Mouse (Mus musculus) embryonic stem cell, embryonic (primary cell): ENCODE measurements around the gene Rpl11.

ENCODE experiments used
- CTCF ChIA-PET, 4 experiments: fragments of 300-600 bp in 2 of 4; fragments of 350-600 bp in 2 of 4; sonication (Branson Sonifier 250); formaldehyde crosslinking; loops; one replicate each; lab custom pipeline; 2022; ENCODE audit warnings: inconsistent platforms in 2 of 4; lab: Charles Lee
- POLR2A ChIA-PET, 4 experiments: fragments of 300-600 bp in 2 of 4; fragments of 350-600 bp in 2 of 4; sonication (Branson Sonifier 250); formaldehyde crosslinking; loops; one replicate each; lab custom pipeline; 2022; ENCODE audit warnings: antibody characterized with exemption in 4 of 4, inconsistent platforms in 1 of 4; lab: Charles Lee

Gene Rpl11

GRCm38 (mm10) chr4:136053247-136053596, at the start of gene Rpl11:
Gene Rpl11 (minus strand): TSS chr4:136053428.
- POLR2A ChIA-PET: interaction anchor here (0.5 to 12.1 kb wide), 149 partner anchors 9 to 1130 kb away, joined by 3 to 402 read pairs (median 4); partner anchors contain the start of genes Pithd1 (in 4 of the 4), E2f2 (in 3 of the 4), Gale (in 3 of the 4) and Eloa (in 2 of the 4)
- CTCF ChIA-PET: interaction anchor here (0.6 to 2.2 kb wide), 29 partner anchors 8 to 535 kb away, joined by 3 to 19 read pairs (median 4); partner anchors contain the start of genes Eloa (in 1 of the 4) and Pithd1 (in 1 of the 4)

- POLR2A ChIA-PET: interaction anchor here in 1 of 4 experiments (1.3 to 1.4 kb wide), 2 partner anchors 12 to 66 kb away, joined by 3 to 5 read pairs; no protein-coding TSS in a partner anchor
These were observed 48.5 kb upstream of the Rpl11 start for GRCm38 (mm10) chr4:136101753-136102152.

DNA sequence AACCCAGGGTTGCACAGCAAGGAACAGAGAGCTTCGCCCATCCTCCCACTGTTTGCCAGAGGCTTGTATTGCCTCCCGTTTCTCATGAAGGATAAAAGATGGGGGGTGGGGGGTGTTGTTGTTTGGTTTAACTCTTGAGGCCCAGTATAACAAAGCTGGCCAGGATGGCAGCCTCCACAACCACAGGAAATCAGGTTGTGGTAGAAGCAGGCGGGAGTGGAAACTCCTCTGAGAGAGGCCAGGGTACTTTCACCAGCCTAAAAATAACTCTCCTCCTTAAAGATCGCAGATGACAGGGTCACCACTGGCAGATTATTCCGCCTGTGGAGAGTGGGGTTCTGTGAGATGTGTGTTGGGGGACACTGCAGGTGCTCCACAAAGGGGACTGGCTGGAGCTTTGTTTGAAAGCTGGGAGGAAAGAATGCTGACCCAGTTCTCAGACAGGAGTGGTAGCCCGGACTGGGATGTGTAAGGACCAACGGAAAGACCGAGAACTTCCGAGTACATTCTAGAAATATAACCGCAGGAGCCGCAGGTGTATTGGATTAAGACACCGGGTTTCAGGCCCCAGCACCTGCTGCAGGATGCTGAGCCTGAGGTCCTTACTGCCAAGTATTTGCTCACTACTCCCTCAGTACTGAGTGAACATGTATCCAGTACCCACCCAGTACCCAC, 47.3 kb upstream of the Rpl11 start:
- ChIA-PET POLR2A (interaction anchor here in 3 of 4 experiments (0.6 to 1.4 kb wide), 10 partner anchors 10 to 138 kb away, joined by 3 to 5 read pairs (median 3); partner anchors contain the start of genes Gale (in 1 of the 3) and Rpl11 (in 1 of the 3)), CTCF (interaction anchor here (0.5 to 2.8 kb wide), 9 partner anchors 8 to 1667 kb away, joined by 3 to 12 read pairs (median 4); no protein-coding TSS in a partner anchor)

More at GRCm38 (mm10) chr4:136101753-136102152, 48.5 kb upstream of the Rpl11 start:
- CTCF ChIA-PET: interaction anchor here in 1 of 4 experiments (1.4 kb wide), 1 partner anchor 9 kb away, joined by 4 read pairs; no protein-coding TSS in a partner anchor

GRCm38 (mm10) chr4:136098446-136098845, 45.2 kb upstream of the Rpl11 start:
- POLR2A ChIA-PET: interaction anchor here in 1 of 4 experiments (0.9 to 2.2 kb wide), 3 partner anchors 16 to 50 kb away, joined by 3 to 7 read pairs (median 4); no protein-coding TSS in a partner anchor
- CTCF ChIA-PET: interaction anchor here in 2 of 4 experiments (0.5 to 2.8 kb wide), 3 partner anchors 8 to 64 kb away, joined by 3 to 12 read pairs (median 4); no protein-coding TSS in a partner anchor

DNA sequence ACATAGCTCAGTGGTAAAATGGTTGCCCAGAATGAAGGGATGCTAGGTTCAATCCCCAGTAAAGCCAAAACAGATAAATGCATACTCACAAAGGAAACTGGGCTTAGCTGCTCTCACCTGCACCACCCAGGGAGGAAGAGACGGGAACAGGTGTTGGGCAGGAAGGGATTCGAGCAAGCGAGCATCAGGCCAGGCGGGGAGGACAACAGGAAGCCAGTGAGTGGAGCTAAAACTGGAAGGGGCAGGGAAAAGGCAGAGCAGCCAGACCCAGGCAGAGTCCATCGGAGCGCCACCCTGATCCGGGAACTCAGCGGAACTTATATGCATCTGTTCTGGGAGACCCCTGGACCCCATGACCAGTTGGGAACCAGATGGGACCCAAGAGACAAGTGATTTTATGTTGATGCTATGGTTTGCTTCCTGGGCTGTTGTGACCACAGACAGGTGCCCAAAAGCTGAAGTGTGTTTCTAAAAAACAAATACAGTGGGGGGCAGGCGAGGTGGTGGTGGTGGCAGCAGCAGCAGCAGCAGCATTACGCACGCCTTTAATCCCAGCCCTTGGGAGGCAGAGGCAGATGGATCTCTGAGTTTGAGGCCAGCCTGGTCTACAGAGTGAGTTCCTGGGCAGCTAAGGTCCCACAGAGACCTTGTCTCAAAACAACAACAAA, 43.4 kb upstream of the Rpl11 start:
- POLR2A ChIA-PET: interaction anchor here in 3 of 4 experiments (0.6 to 2.8 kb wide), 7 partner anchors 9 to 51 kb away, joined by 3 to 12 read pairs (median 5); partner anchors contain the start of gene Rpl11 (in 2 of the 3)
- CTCF ChIA-PET: interaction anchor here in 3 of 4 experiments (1.0 to 1.8 kb wide), 4 partner anchors 10 to 62 kb away, joined by 3 to 5 read pairs (median 3); no protein-coding TSS in a partner anchor

DNA sequence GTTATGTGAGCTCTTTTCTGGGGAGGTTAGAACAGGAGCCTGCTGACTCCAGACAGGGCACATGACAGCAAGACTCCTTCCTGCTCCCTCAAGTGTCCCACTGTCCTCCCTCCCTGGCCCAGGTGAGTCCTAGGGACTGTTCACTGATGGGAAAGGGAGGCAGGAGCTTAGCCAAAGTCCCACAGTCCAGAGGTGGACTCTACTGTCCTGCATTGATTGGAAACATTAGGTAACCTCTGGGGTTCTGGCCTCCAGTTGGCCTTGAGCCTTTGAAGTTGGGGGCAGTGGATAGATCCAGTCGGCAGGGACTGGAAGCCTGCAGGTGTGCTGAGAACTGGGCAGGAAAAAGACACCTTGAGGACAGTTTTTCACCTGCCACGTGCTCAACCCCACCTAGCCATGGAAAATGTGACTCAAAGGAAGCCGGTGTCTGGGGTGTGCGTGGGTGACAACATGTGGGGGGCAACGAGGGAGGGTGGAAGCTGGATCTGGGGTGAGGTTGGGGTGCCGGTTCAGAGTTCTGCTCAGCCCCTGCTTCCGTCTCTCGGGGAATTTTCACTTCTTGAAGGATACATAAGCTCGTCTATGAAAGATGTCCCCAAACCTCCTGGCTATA, 42.4 kb upstream of the Rpl11 start:
- ChIA-PET CTCF (interaction anchor here in 3 of 4 experiments (1.0 to 1.8 kb wide), 5 partner anchors 9 to 63 kb away, joined by 3 to 5 read pairs (median 3); no protein-coding TSS in a partner anchor), POLR2A (interaction anchor here in 3 of 4 experiments (0.8 to 2.8 kb wide), 9 partner anchors 10 to 111 kb away, joined by 3 to 12 read pairs (median 3); partner anchors contain the start of genes Asap3 (in 1 of the 3) and Rpl11 (in 1 of the 3))

DNA sequence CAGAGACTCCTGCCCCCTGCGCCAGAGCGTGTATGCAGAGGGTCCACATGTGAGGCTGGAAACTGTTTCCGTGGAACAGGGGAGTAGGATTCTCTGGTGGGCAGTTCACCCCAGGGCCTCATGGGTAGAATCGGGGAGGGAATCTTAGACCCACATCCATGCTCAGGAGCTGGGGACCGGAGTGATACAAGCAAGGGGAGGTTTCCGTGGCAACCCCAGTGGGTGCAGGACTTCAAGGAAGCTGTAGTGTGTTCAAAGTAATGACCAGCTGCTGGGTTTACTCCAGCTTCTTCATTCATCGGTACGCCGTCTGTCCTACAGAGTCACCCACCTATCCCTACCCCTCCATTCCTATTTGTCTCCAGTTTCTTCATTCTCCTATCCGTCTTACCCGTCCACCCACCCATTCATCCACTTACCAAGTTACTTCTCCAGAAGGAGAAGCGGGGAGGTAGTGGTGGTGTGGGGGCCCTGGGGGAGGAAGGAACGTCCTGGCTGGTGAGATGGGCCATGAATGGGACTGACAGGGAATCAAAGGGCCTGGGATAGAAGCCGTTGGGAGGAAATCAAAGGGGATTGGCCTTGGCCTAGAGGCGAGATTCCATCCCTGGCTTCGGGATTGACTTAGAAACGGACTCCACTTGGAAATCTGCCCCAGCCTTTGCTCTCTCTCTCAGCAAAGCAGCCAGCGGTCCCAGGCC, 41.4 kb upstream of the Rpl11 start:
- CTCF ChIA-PET: interaction anchor here in 3 of 4 experiments (0.9 to 2.9 kb wide), 5 partner anchors 10 to 55 kb away, joined by 3 to 8 read pairs (median 3); no protein-coding TSS in a partner anchor
- POLR2A ChIA-PET: interaction anchor here (0.7 to 2.8 kb wide), 9 partner anchors 9 to 112 kb away, joined by 3 to 12 read pairs (median 4); partner anchors contain the start of gene Asap3 (in 1 of the 4)

GRCm38 (mm10) chr4:136092498-136092897, 39.3 kb upstream of the Rpl11 start:
- CTCF ChIA-PET: interaction anchor here (0.6 to 2.9 kb wide), 35 partner anchors 9 to 838 kb away, joined by 3 to 12 read pairs (median 4); partner anchors contain the start of gene Pithd1 (in 1 of the 4)
- POLR2A ChIA-PET: interaction anchor here in 3 of 4 experiments (0.7 to 1.8 kb wide), 6 partner anchors 39 to 84 kb away, joined by 3 to 6 read pairs (median 4); partner anchors contain the start of gene Rpl11 (in 1 of the 3)

GRCm38 (mm10) chr4:136091346-136091745, 38.1 kb upstream of the Rpl11 start:
- CTCF ChIA-PET: interaction anchor here in 2 of 4 experiments (0.6 to 1.7 kb wide), 4 partner anchors 10 to 1280 kb away, joined by 3 to 4 read pairs (median 3); no protein-coding TSS in a partner anchor
- POLR2A ChIA-PET: interaction anchor here in 3 of 4 experiments (0.7 to 4.1 kb wide), 4 partner anchors 55 to 56 kb away, joined by 4 to 33 read pairs (median 16); no protein-coding TSS in a partner anchor

- ChIA-PET CTCF (interaction anchor here (0.5 to 2.9 kb wide), 29 partner anchors 9 to 431 kb away, joined by 3 to 19 read pairs (median 4); no protein-coding TSS in a partner anchor), POLR2A (interaction anchor here (0.5 to 4.1 kb wide), 25 partner anchors 9 to 192 kb away, joined by 3 to 33 read pairs (median 3); partner anchors contain the start of genes E2f2 (in 1 of the 4), Pithd1 (in 1 of the 4) and Rpl11 (in 1 of the 4))
These were observed 36.7 kb upstream of the Rpl11 start for GRCm38 (mm10) chr4:136089748-136090583.

DNA sequence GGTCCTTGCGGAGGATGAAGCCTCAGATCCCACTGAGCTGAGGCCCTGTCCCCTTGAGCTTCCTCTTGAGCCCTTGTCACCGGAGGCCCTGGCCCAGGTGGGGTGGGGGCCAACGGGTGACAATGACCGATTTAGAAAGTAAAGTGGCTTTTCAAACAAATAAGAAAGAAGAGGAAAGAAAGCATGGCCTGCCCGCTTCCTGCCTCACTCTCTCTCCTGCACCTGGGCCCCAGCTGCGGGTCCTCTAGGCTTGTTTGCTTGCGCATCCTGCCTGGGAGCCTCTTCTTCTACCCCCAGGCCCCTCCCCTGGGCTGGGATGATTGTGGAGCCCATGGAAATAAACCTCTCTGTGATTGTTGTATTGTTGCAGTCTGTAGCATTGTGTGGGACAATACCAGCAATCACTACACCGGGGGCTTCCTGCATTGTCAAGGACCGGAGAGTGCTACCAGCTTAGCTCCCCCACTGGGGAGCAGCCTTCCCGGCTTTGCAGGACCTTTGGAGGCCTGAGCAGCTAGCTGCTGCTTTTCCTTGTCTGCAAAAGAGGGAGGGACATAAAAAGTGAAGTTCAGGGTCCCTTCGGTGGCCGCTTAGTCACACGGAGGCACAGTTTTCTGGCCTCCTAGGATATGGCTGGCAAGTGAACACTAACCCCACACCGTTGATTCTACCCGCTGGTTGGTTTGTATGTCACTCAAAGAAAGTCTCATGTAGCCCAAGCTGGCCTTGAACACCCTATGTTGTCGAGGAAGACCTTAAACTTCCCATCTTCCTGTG, 35.9 kb upstream of the Rpl11 start:
- POLR2A ChIA-PET: interaction anchor here (0.5 to 4.1 kb wide), 26 partner anchors 11 to 522 kb away, joined by 3 to 33 read pairs (median 3); partner anchors contain the start of genes Rpl11 (in 2 of the 4) and Pithd1 (in 1 of the 4)
- CTCF ChIA-PET: interaction anchor here (0.6 to 2.9 kb wide), 23 partner anchors 9 to 380 kb away, joined by 3 to 19 read pairs (median 5); no protein-coding TSS in a partner anchor

GRCm38 (mm10) chr4:136088364-136088763, 35.1 kb upstream of the Rpl11 start:
- POLR2A ChIA-PET: interaction anchor here (0.7 to 4.1 kb wide), 17 partner anchors 12 to 594 kb away, joined by 3 to 33 read pairs (median 3); partner anchors contain the start of genes Rpl11 (in 2 of the 4), Nipal3 (in 1 of the 4), Pithd1 (in 1 of the 4) and Stpg1 (in 1 of the 4)
- CTCF ChIA-PET: interaction anchor here in 3 of 4 experiments (0.6 to 2.9 kb wide), 13 partner anchors 8 to 649 kb away, joined by 3 to 19 read pairs (median 5); no protein-coding TSS in a partner anchor

- ChIA-PET POLR2A (interaction anchor here in 1 of 4 experiments (0.6 kb wide), 2 partner anchors 70 to 321 kb away, joined by 3 read pairs; no protein-coding TSS in a partner anchor), CTCF (interaction anchor here in 1 of 4 experiments (0.9 kb wide), 1 partner anchor 931 kb away, joined by 3 read pairs; no protein-coding TSS in a partner anchor)
These were observed 34.0 kb upstream of the Rpl11 start for GRCm38 (mm10) chr4:136087261-136087660.

DNA sequence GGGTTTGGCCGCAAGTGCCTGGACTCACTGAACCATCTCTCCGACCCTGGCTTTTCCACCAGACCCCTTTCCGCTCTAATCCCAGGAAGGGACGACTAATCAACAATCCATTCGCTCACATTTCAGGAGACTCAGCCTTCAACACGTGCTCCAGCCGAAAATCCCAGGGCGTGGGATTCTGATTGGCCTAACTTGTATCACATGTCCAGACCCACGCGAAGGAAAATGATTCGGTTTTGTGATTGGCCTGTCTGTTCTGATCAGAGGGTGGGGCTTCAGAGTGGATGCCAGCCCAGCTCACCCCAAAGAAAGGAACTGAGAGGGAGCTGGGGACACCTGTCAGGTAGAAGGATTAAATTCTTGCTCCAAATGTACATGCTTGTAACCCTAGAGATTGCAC, 31.6 kb upstream of the Rpl11 start:
- POLR2A ChIA-PET: interaction anchor here in 2 of 4 experiments (1.0 to 1.6 kb wide), 3 partner anchors 9 to 59 kb away, joined by 4 read pairs; partner anchors contain the start of genes Id3 (in 1 of the 2) and Rpl11 (in 1 of the 2)
- CTCF ChIA-PET: interaction anchor here in 1 of 4 experiments (2.4 kb wide), 1 partner anchor 14 kb away, joined by 13 read pairs; no protein-coding TSS in a partner anchor
